Mouse (Mus musculus): ENCODE results near the gene Nrgn.

- no peak for TF ChIP-seq CTCF (IDR thresholded peaks at IDR 0.05; ENCODE audit: low read depth)
- TF ChIP-seq EP300 (IDR thresholded peaks at IDR 0.05; ENCODE audit: low read depth), result no peak
These were observed 12.5 kb downstream of the Nrgn start for GRCm38 (mm10) chr9:37540226-37540625.
